Mouse (Mus musculus) embryo, embryonic 10.5 days (tissue): ENCODE data around the gene Pus1.
A peak's percentile ranks its signal among the peaks of the same experiment; 100 is the strongest.
"Not testable (repeated sequence)": the region's sequence is repeated elsewhere in the genome, so short reads cannot be mapped to it uniquely, and the experiment has no call there.

ENCODE experiments used
- DNase-seq: peaks from one replicate; pipeline ENCODE4 v3.0.0-alpha.2; 2015; ENCODE audit warnings: low spot score

Gene Pus1

GRCm38 (mm10) chr5:110781529-110782238 lies 1.2 kb upstream of the Pus1 start:
- DNase-seq: no peak

GRCm38 (mm10) chr5:110780761-110781528 lies 486 bp upstream of the Pus1 start:
- DNase-seq: no peak

- DNase-seq: peak; percentile 2
Observed at GRCm38 (mm10) chr5:110779276-110779997, 1.0 kb downstream of the Pus1 start.

- no peak for DNase-seq
Observed at GRCm38 (mm10) chr5:110778263-110778662, 2.2 kb downstream of the Pus1 start.

- no peak for DNase-seq
Observed at GRCm38 (mm10) chr5:110776141-110776540, 4.3 kb downstream of the Pus1 start.

- no peak for DNase-seq
Observed at GRCm38 (mm10) chr5:110774511-110774910, 5.9 kb downstream of the Pus1 start.

GRCm38 (mm10) chr5:110772945-110773344 lies 7.5 kb downstream of the Pus1 start:
- DNase-seq: not testable (repeated sequence)

- peak; percentile 99 for DNase-seq
Observed at GRCm38 (mm10) chr5:110770448-110771158, 9.9 kb downstream of the Pus1 start, which contains the start of gene Ep400. Gene Ep400, minus strand, starts transcription at chr5:110770717.

- DNase-seq: peak; percentile 59
Observed at GRCm38 (mm10) chr5:110770031-110770445, 10.4 kb downstream of the Pus1 start.

GRCm38 (mm10) chr5:110769272-110769671 lies 11.2 kb downstream of the Pus1 start:
- DNase-seq: no peak

- no peak for DNase-seq
Observed at GRCm38 (mm10) chr5:110763890-110764289, 16.6 kb downstream of the Pus1 start.

- DNase-seq: no peak
Observed at GRCm38 (mm10) chr5:110745021-110745420, 35.4 kb downstream of the Pus1 start.

- DNase-seq: no peak
Observed at GRCm38 (mm10) chr5:110739496-110740275, 40.8 kb downstream of the Pus1 start.

- no peak for DNase-seq
Observed at GRCm38 (mm10) chr5:110735606-110736005, 44.9 kb downstream of the Pus1 start.

- no peak for DNase-seq
Observed at GRCm38 (mm10) chr5:110733231-110733823, 47.1 kb downstream of the Pus1 start.

- DNase-seq: no peak
Observed at GRCm38 (mm10) chr5:110731227-110731626, 49.2 kb downstream of the Pus1 start.

- no peak for DNase-seq
Observed at GRCm38 (mm10) chr5:110727850-110728249, 52.6 kb downstream of the Pus1 start.
